Mouse (Mus musculus) liver, embryonic 11.5 days (tissue): ENCODE data around the gene Hoxa11. TPM values are rescaled to one million over a fixed set of nuclear protein-coding genes. Genes with fewer than 3 reads are reported as not detected.

Experiments used
- ATAC-seq: fragments of 200-750 bp; cut with Nextera tagmentation; replicated peaks from 2 replicates; pipeline ENCODE4 v1.8.0; 2017; ENCODE audit warnings: moderate number of reproducible peaks, mild to moderate bottlenecking, moderate TSS enrichment, moderate library complexity; ENCODE audit not compliant: low FRiP score
- DNase-seq: peaks from one replicate; pipeline ENCODE4 v3.0.0-alpha.2; 2017; ENCODE audit warnings: low spot score
- H3K27ac ChIP-seq: fragments of 300-500 bp; sonication (generic); 2 replicates; pipeline ENCODE4 v1.5.1; 2014; ENCODE audit warnings: mild to moderate bottlenecking, low read depth, low read length, control low read depth
- H3K27me3 ChIP-seq: fragments of 300-500 bp; sonication (generic); replicated peaks from 2 replicates; pipeline ENCODE4 v1.6.1; 2014; ENCODE audit warnings: low read length, mixed read lengths; ENCODE audit not compliant: control insufficient read depth, insufficient read depth
- H3K36me3 ChIP-seq: fragments of 300-500 bp; sonication (generic); 2 replicates; pipeline ENCODE4 v1.6.1; 2014; ENCODE audit warnings: mild to moderate bottlenecking, low read length, moderate library complexity, mixed read lengths; ENCODE audit not compliant: control insufficient read depth, insufficient read depth
- H3K4me1 ChIP-seq: fragments of 300-500 bp; sonication (generic); replicated peaks from 2 replicates; pipeline ENCODE4 v1.6.1; 2014; ENCODE audit warnings: low read length, mixed read lengths; ENCODE audit not compliant: control insufficient read depth, insufficient read depth
- H3K4me2 ChIP-seq: fragments of 300-500 bp; sonication (generic); 2 replicates; pipeline ENCODE4 v1.6.1; 2014; ENCODE audit warnings: mild to moderate bottlenecking, control low read depth, moderate library complexity
- H3K4me3 ChIP-seq: fragments of 300-500 bp; sonication (generic); 2 replicates; pipeline ENCODE4 v1.5.1; 2014; ENCODE audit warnings: low read depth, low read length, control low read depth
- H3K9ac ChIP-seq: fragments of 300-500 bp; sonication (generic); 2 replicates; pipeline ENCODE4 v1.6.1; 2014; ENCODE audit warnings: low read depth, low read length, control low read depth
- H3K9me3 ChIP-seq: fragments of 300-500 bp; sonication (generic); 2 replicates; pipeline ENCODE4 v1.6.1; 2016; ENCODE audit warnings: low read length, inconsistent platforms, mixed read lengths; ENCODE audit not compliant: control insufficient read depth
- WGBS: fragments of 180-500 bp; shearing (Covaris S2); extraction: QIAGEN DNeasy Blood & Tissue Kit; methylation state at CpG from one replicate; pipeline ENCODE4 v1.1.7; 2014; 5-methylcytosine and 5-hydroxymethylcytosine counted together
- polyA plus RNA-seq: library from polyadenylated mRNA; unstranded; fragments of >200 nt; fragmentation: Nextera tagmentation; extraction: Ambion mirVana; gene quantifications from 2 replicates; pipeline ENCODE4 v1.2.1, GENCODE M21; 2014

Hoxa11 gene
- polyA plus RNA-seq, 1 experiment from 2014 or later, result 0.26 TPM

GRCm38 (mm10) chr6:52208072-52208867, 37.3 kb downstream of the Hoxa11 start, which contains the start of gene Hoxa6:
Gene Hoxa6, minus strand, starts transcription at chr6:52208722.
- DNase-seq (no peak), ATAC-seq (no peak)
- Histone ChIP-seq H3K36me3 (no peaks in the 10 kb centered on the region), H3K4me2 (peak within 1 kb of the TSS; percentile 49), H3K27me3 (peaks cover 99% of the 10 kb centered on the region), H3K9me3 (no peaks in the 10 kb centered on the region), H3K9ac (no peak within 1 kb of the TSS), H3K4me3 (peak within 1 kb of the TSS; percentile 11), H3K4me1 (no peaks in the 10 kb centered on the region; the same call in none of the 2 replicates), H3K27ac (no peak within 1 kb of the TSS)
- WGBS, result 4% methylated on average over 47 of the region's 47 CpGs

GRCm38 (mm10) chr6:52207684-52207976, 38.0 kb downstream of the Hoxa11 start:
- H3K36me3 ChIP-seq, result no peaks in the 10 kb centered on the region
- no peak overlapping the region for H3K9ac ChIP-seq
- ATAC-seq (no peak), DNase-seq (no peak)
- no peaks in the 10 kb centered on the region for H3K9me3 ChIP-seq
- H3K27me3 ChIP-seq, result peaks cover 99% of the 10 kb centered on the region
- H3K4me1 ChIP-seq, result no peaks in the 10 kb centered on the region; the same call in none of the 2 replicates
- H3K4me2 ChIP-seq, result no peak overlapping the region
- H3K4me3 ChIP-seq, result no peak overlapping the region
- H3K27ac ChIP-seq, result no peak overlapping the region

GRCm38 (mm10) chr6:52206882-52207683, 38.5 kb downstream of the Hoxa11 start:
- H3K27me3 ChIP-seq, result peaks cover 99% of the 10 kb centered on the region
- no peak overlapping the region for H3K4me3 ChIP-seq
- no peak overlapping the region for H3K4me2 ChIP-seq
- 15% methylated on average over 4 of the region's 4 CpGs for WGBS
- DNase-seq, result no peak
- H3K27ac ChIP-seq, result no peak overlapping the region; the same call in 1 of the 2 replicates
- ATAC-seq, result no peak
- H3K4me1 ChIP-seq, result no peaks in the 10 kb centered on the region; the same call in none of the 2 replicates
- H3K9ac ChIP-seq, result no peak overlapping the region
- no peaks in the 10 kb centered on the region for H3K36me3 ChIP-seq
- H3K9me3 ChIP-seq, result no peaks in the 10 kb centered on the region

- H3K4me3 ChIP-seq, result peak overlapping the region; percentile 12; the same call in 1 of the 2 replicates
- 6% methylated on average over 55 of the region's 55 CpGs for WGBS
- H3K9me3 ChIP-seq, result no peaks in the 10 kb centered on the region
- ATAC-seq (no peak), DNase-seq (no peak)
- no peaks in the 10 kb centered on the region; the same call in 1 of the 2 replicates for H3K4me1 ChIP-seq
- H3K9ac ChIP-seq, result no peak overlapping the region
- H3K27me3 ChIP-seq, result peaks cover 99% of the 10 kb centered on the region
- H3K27ac ChIP-seq, result no peak overlapping the region; the same call in 1 of the 2 replicates
- H3K36me3 ChIP-seq, result no peaks in the 10 kb centered on the region
- peak overlapping the region; percentile 73 for H3K4me2 ChIP-seq
These were observed 39.7 kb downstream of the Hoxa11 start for GRCm38 (mm10) chr6:52205638-52206621.

GRCm38 (mm10) chr6:52205221-52205620, 40.4 kb downstream of the Hoxa11 start:
- H3K4me3 ChIP-seq, result peak overlapping the region; percentile 12; the same call in 1 of the 2 replicates

GRCm38 (mm10) chr6:52204050-52204752, 41.4 kb downstream of the Hoxa11 start, which contains the start of gene Hoxa5:
Gene Hoxa5, minus strand, starts transcription at chr6:52204587.
- Histone ChIP-seq H3K4me2 (peak within 1 kb of the TSS; percentile 73), H3K9me3 (no peaks in the 10 kb centered on the region), H3K36me3 (no peaks in the 10 kb centered on the region), H3K9ac (peak within 1 kb of the TSS; percentile 67), H3K4me3 (peak within 1 kb of the TSS; percentile 62), H3K4me1 (no peaks in the 10 kb centered on the region; the same call in 1 of the 2 replicates), H3K27me3 (peaks cover 99% of the 10 kb centered on the region), H3K27ac (peak within 1 kb of the TSS; percentile 65)
- no peak for DNase-seq
- ATAC-seq, result no peak; the same call in 1 of the 2 replicates
- WGBS, result under 1% methylated on average over 65 of the region's 65 CpGs

More at GRCm38 (mm10) chr6:52205221-52205620, 40.4 kb downstream of the Hoxa11 start:
- no peaks in the 10 kb centered on the region for H3K36me3 ChIP-seq
- DNase-seq (no peak), ATAC-seq (no peak)
- 9% methylated on average over 14 of the region's 14 CpGs for WGBS
- H3K27ac ChIP-seq, result no peak overlapping the region; the same call in 1 of the 2 replicates
- peaks cover 99% of the 10 kb centered on the region for H3K27me3 ChIP-seq
- H3K9ac ChIP-seq, result no peak overlapping the region
- no peaks in the 10 kb centered on the region for H3K9me3 ChIP-seq
- H3K4me1 ChIP-seq, result no peaks in the 10 kb centered on the region; the same call in 1 of the 2 replicates
- H3K4me2 ChIP-seq, result peak overlapping the region; percentile 73; the same call in 1 of the 2 replicates

- under 1% methylated on average over 46 of the region's 46 CpGs for WGBS
- no peaks in the 10 kb centered on the region for H3K36me3 ChIP-seq
- peaks cover 99% of the 10 kb centered on the region for H3K27me3 ChIP-seq
- H3K4me1 ChIP-seq, result no peaks in the 10 kb centered on the region; the same call in 1 of the 2 replicates
- no peaks in the 10 kb centered on the region for H3K9me3 ChIP-seq
- H3K4me3 ChIP-seq, result peak overlapping the region; percentile 62
- peak overlapping the region; percentile 65 for H3K27ac ChIP-seq
- DNase-seq (no peak), ATAC-seq (no peak)
- peak overlapping the region; percentile 67 for H3K9ac ChIP-seq
- peak overlapping the region; percentile 73 for H3K4me2 ChIP-seq
These were observed 42.1 kb downstream of the Hoxa11 start for GRCm38 (mm10) chr6:52203371-52204049.
